Mouse (Mus musculus) midbrain, embryonic 12.5 days (tissue): ENCODE measurements around the gene Ssu2. TPM values are rescaled to one million over a fixed set of nuclear protein-coding genes. Genes with fewer than 3 reads are reported as not detected.

Experiments
- ATAC-seq: fragments of 200-750 bp; cut with Nextera tagmentation; 2 replicates; pipeline ENCODE4 v1.8.0; 2017; ENCODE audit warnings: low read depth, moderate TSS enrichment, moderate library complexity; ENCODE audit not compliant: low FRiP score
- H3K27ac ChIP-seq: fragments of 300-500 bp; sonication (generic); replicated peaks from 2 replicates; pipeline ENCODE4 v1.5.1; 2016; ENCODE audit warnings: mild to moderate bottlenecking
- H3K27me3 ChIP-seq: fragments of 300-500 bp; sonication (generic); 2 replicates; pipeline ENCODE4 v1.6.1; 2016; ENCODE audit warnings: mild to moderate bottlenecking
- H3K36me3 ChIP-seq: fragments of 300-500 bp; sonication (generic); 2 replicates; pipeline ENCODE4 v1.6.1; 2016
- H3K4me1 ChIP-seq: fragments of 300-500 bp; sonication (generic); 2 replicates; pipeline ENCODE4 v1.6.1; 2016
- H3K4me2 ChIP-seq: fragments of 300-500 bp; sonication (generic); replicated peaks from 2 replicates; pipeline ENCODE4 v1.6.1; 2016; ENCODE audit warnings: mild to moderate bottlenecking, moderate library complexity
- H3K4me3 ChIP-seq: fragments of 300-500 bp; sonication (generic); 2 replicates; pipeline ENCODE4 v1.5.1; 2016; ENCODE audit warnings: mild to moderate bottlenecking
- H3K9ac ChIP-seq: fragments of 300-500 bp; sonication (generic); replicated peaks from 2 replicates; pipeline ENCODE4 v1.6.1; 2016; ENCODE audit warnings: mild to moderate bottlenecking, moderate library complexity
- H3K9me3 ChIP-seq: fragments of 300-500 bp; sonication (generic); 2 replicates; pipeline ENCODE4 v1.6.1; 2016; ENCODE audit warnings: mild to moderate bottlenecking
- WGBS: fragments of 180-500 bp; shearing (Covaris S2); methylation state at CpG from one replicate; pipeline ENCODE4 v1.1.7; 2016; 5-methylcytosine and 5-hydroxymethylcytosine counted together
- polyA plus RNA-seq: library from polyadenylated mRNA; unstranded; fragments of >200 nt; fragmentation: Nextera tagmentation; extraction: Ambion mirVana; gene quantifications from 2 replicates; pipeline ENCODE4 v1.2.1, GENCODE M21; 2016

Gene Ssu2
- polyA plus RNA-seq, 1 experiment from 2014 or later, result 0.18 TPM

DNA sequence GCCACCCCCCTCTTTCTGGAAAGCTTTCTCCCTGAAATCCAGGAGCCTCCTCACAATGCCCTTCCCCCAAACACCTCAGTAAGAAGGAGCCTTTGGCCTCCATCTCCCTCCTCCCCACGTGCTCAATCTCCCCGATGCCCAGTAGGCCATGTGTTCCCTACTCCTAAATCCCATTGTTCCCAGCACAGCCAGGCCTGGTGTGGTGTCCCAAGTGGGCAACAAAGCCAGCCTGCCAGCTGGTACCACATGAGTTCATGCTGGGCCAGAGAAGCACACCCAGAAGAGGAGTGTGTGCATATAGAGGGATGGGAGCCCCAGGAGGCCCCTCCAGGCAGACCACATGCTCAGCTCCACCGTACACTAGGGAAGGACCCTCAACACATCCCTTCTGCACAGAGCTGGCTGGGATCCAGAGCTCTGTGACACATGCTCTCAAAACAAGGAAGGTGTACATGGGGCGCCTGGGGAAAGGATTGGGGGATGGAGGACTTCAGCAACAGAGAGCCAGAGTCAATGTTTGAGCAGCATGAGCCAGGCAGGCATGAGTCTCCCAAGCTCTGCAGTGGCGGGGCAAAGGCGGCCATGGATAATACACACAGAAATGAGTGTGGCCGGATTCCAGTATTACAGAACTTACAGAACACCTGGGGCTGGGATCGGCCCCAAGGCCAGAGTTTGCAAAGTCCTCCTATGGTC is 4.7 kb downstream of the Ssu2 start:
- Histone ChIP-seq H3K4me1 (no peaks in the 10 kb centered on the region), H3K9me3 (no peaks in the 10 kb centered on the region), H3K4me2 (no peak overlapping the region), H3K27ac (no peak overlapping the region), H3K27me3 (no peaks in the 10 kb centered on the region), H3K4me3 (no peak overlapping the region), H3K36me3 (no peaks in the 10 kb centered on the region), H3K9ac (no peak overlapping the region)
- 0 out of 2 replicates have a peak, but pooled peaks have one; percentile 38 for ATAC-seq
- WGBS, result 86% methylated on average over 8 of the region's 8 CpGs

DNA sequence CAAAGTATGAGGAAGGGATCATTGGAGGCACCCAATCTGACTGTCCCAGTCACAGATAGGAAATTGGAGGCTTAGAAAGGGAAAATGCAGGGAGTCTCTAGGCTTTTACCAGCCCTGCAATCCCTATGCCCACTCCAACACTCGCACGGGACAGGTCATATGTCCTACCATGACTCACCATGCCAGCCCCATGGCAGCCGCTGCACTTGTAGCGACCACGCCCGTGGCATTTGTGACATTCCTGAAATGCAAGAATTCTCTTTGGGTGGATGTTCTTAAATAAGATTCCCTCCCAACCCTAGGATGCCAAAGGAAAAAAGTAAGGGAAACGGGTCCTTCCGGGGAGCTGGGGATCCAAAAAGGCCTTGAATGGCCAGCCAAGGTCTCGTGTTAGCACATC is 8.8 kb downstream of the Ssu2 start:
- no peaks in the 10 kb centered on the region for H3K4me1 ChIP-seq
- 93% methylated on average over 9 of the region's 9 CpGs for WGBS

DNA sequence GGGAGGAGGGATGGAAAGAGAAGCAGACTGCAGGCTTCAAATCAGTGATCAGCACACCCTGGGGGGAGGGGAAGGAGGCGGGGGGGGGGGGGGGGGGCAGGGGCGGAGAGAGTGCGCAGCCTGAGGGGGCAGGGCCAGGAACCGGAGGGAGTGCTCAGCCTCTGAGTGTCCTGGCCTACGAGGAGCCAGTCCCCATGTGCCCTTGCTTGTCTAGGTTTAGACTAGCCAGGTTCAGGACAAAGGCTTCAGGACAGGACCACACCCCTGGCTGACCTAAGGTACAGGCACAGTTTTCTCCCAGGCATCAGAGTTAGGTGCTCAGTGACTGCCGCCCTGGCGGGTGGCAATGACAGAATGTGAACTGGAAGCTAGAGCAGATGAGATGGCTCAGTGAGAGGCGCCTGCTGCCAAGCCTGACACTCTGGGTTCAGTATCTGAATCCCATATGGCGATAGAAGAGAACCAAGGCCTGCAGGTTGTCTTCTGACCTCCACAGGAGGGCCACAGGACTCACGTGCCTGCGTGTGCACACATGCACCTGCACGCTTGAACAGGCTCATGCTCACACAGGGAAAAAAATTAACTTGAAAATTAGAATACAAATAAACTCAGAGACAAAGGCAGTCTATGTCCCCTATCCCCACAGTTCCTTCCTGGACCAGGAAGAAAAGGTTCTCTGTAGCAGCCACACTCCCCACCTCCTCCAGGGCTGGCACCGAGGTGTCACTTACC is 12.0 kb downstream of the Ssu2 start:
- no peak overlapping the region for H3K4me2 ChIP-seq
- no peaks in the 10 kb centered on the region for H3K9me3 ChIP-seq
- no peaks in the 10 kb centered on the region for H3K4me1 ChIP-seq
- H3K27me3 ChIP-seq, result no peaks in the 10 kb centered on the region
- H3K36me3 ChIP-seq, result no peaks in the 10 kb centered on the region
- H3K4me3 ChIP-seq, result no peak overlapping the region
- no peak overlapping the region for H3K27ac ChIP-seq
- ATAC-seq, result no peak
- WGBS, result 70% methylated on average over 10 of the region's 13 CpGs
- no peak overlapping the region for H3K9ac ChIP-seq

More for the DNA sequence above, 8.8 kb downstream of the Ssu2 start:
- Histone ChIP-seq H3K36me3 (no peaks in the 10 kb centered on the region), H3K4me2 (no peak overlapping the region), H3K9me3 (no peaks in the 10 kb centered on the region), H3K4me3 (no peak overlapping the region), H3K27me3 (no peaks in the 10 kb centered on the region), H3K9ac (no peak overlapping the region), H3K27ac (no peak overlapping the region)
- no peak for ATAC-seq

DNA sequence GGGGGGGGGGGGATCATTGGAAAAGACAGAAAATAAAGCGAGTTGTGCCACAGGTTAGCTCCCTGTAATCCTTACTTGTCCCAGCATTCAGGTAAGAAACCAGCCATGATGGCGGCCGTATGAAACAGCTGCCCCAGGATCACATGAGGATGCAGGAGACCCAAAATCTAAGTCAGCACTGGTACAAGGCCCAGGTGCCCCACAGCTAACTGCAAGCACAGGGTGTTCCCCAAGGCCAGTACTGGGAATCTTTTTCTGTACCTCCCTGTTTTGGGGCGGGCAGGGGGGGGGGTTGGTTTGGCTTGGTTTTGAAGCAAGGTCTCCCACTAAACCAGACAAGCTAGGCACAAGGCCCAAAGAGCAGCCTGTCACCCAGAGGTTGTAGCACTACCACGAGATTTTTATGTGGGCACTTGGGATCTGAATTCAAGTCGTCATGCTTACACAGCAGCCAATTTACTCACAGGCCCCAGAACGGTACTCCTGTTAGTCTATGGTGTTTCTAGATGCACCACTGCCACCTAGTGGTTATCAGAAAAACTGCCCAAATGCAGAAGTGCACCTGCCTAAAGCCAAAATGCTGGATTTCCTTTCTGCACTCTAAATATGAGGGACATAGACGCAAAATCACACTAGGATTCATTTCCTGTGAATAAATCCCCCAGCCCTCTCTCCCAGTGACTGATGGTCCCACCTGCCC is 13.8 kb downstream of the Ssu2 start:
- Histone ChIP-seq H3K27ac (no peak overlapping the region), H3K9me3 (no peaks in the 10 kb centered on the region), H3K4me1 (no peaks in the 10 kb centered on the region), H3K9ac (no peak overlapping the region), H3K27me3 (no peaks in the 10 kb centered on the region), H3K4me3 (no peak overlapping the region), H3K4me2 (no peak overlapping the region), H3K36me3 (no peaks in the 10 kb centered on the region)
- 46% methylated on average over 8 of the region's 8 CpGs for WGBS
- peak; percentile 72 for ATAC-seq

DNA sequence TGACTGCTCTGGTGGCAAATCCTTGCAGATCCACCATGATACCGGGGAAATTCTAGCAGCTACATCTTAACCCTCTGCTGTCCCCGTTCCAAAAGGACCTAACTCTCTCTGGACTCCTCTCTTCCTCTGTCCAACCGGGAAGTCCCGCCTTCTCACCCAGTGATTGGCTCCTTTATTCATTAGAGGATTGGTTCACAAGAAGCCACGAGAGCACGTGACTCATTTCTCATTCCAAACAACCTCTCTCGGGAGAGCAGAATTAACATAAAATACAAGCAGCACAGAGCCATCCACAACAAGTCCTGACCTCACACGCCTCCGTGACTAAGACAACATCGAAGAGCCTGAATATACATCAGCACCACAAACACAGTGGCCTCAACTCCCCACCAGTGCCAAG is 22.5 kb downstream of the Ssu2 start:
- H3K27me3 ChIP-seq, result no peaks in the 10 kb centered on the region
- H3K4me1 ChIP-seq, result no peaks in the 10 kb centered on the region
- H3K9me3 ChIP-seq, result no peaks in the 10 kb centered on the region
- H3K27ac ChIP-seq, result no peak overlapping the region
- no peak overlapping the region for H3K9ac ChIP-seq
- H3K36me3 ChIP-seq, result no peaks in the 10 kb centered on the region
- H3K4me3 ChIP-seq, result no peak overlapping the region
- no peak overlapping the region for H3K4me2 ChIP-seq
- ATAC-seq, result no peak
- 80% methylated on average over 10 of the region's 10 CpGs for WGBS

DNA sequence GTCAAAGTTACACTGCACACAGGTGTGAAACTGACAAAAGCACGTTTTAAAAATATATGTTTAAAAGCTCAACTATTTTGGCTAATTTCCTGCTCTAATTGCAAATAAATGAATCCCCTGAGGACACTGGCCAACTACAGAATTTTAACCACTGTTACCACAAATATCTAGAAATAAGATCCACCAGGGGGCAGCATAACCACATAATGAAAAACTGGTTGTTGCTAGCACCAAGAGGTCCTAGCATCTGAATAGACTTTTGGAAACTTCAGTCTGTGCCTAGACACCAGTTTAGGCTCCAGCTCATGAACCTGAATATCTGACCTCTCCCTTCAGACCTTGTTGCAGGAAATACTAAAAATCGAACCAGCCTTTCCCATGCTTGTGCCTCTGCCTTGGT is 23.2 kb downstream of the Ssu2 start:
- Histone ChIP-seq H3K9ac (no peak overlapping the region), H3K4me2 (no peak overlapping the region), H3K27me3 (no peaks in the 10 kb centered on the region), H3K4me1 (no peaks in the 10 kb centered on the region), H3K4me3 (no peak overlapping the region), H3K36me3 (no peaks in the 10 kb centered on the region), H3K9me3 (no peaks in the 10 kb centered on the region), H3K27ac (no peak overlapping the region)
- ATAC-seq, result no peak
- WGBS, result 49% methylated on average over 2 of the region's 2 CpGs

DNA sequence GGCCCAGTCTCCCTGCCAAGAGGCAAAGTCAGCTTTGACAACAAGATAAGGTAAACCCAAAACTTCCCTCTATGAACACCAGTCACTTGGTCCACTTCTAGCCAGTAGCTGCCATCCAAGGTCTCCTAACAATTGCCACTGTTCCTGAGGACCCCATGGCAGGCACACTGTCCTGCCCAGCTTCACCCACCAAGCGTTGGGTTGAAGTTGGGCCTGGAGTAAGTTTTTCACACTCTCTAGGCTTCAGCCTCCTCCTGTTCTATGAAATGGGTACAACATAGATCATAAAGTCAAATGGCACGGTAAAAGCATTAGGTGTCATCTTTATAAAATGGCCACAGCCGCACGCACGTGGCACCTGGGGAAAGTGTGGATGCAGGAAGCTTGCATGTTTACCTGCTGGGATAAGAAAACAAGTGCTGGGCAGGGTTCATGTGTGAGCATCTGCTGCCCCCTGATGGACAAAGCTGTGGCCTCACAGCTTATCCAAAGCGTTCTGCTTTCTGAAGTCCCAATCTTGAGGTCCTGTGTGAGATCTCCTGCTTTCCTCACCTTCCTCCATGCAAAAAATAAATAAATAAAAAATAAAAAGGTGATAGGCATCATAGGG is 25.4 kb downstream of the Ssu2 start:
- H3K36me3 ChIP-seq, result no peaks in the 10 kb centered on the region
- H3K4me1 ChIP-seq, result no peaks in the 10 kb centered on the region
- no peak overlapping the region for H3K4me3 ChIP-seq
- H3K9me3 ChIP-seq, result no peaks in the 10 kb centered on the region
- no peak overlapping the region for H3K4me2 ChIP-seq
- no peaks in the 10 kb centered on the region for H3K27me3 ChIP-seq
- H3K9ac ChIP-seq, result no peak overlapping the region
- H3K27ac ChIP-seq, result no peak overlapping the region
- WGBS, result 46% methylated on average over 6 of the region's 6 CpGs
- peak; percentile 39; the same call in 1 of the 2 replicates for ATAC-seq

DNA sequence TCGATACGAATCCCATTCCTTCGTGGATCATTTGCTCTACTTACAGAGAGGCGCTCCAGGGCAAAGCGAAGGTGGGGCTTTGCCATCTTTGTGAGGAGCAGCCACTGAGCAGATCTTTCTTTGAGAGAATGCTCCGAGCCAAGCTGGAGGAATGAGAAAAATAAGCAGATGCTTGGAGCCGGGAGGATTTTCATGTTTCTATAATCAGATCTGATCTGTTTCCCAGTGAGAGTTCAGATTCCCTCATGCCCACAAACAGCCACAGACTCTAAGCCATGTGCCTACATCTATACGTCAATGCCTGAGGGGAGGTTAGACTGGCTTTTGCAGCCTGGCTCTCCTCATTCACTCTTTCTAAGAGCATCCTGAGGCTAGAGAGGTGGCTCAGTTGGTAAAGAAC is 27.1 kb downstream of the Ssu2 start:
- H3K4me1 ChIP-seq, result no peaks in the 10 kb centered on the region
- no peaks in the 10 kb centered on the region for H3K9me3 ChIP-seq
- H3K36me3 ChIP-seq, result no peaks in the 10 kb centered on the region
- H3K4me3 ChIP-seq, result no peak overlapping the region
- WGBS, result 78% methylated on average over 8 of the region's 8 CpGs
- H3K9ac ChIP-seq, result no peak overlapping the region
- H3K27me3 ChIP-seq, result no peaks in the 10 kb centered on the region
- no peak overlapping the region for H3K4me2 ChIP-seq
- ATAC-seq, result no peak
- H3K27ac ChIP-seq, result no peak overlapping the region

DNA sequence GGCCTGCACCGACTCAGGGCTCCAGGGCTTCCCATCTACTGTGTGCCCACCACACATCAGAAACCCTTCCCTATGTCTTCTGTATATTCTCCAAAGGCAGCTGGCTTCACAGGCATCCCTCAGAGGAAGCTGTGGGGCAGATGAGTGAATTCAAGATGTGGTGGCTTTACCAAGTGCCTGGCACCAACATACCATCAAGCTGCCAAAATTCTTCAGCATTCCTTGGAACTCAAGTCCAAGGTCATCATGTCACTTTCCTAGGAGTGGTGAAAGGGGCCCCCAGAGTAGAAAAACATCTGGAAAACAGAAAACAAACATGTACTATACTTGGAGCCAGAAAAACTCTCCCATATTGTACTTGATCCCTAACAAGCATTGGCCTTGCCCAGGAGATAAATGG is 28.5 kb downstream of the Ssu2 start:
- ATAC-seq, result no peak
- H3K9ac ChIP-seq, result no peak overlapping the region
- H3K9me3 ChIP-seq, result no peaks in the 10 kb centered on the region
- H3K27ac ChIP-seq, result no peak overlapping the region
- H3K4me1 ChIP-seq, result no peaks in the 10 kb centered on the region
- H3K36me3 ChIP-seq, result no peaks in the 10 kb centered on the region
- no peaks in the 10 kb centered on the region for H3K27me3 ChIP-seq
- no peak overlapping the region for H3K4me3 ChIP-seq
- WGBS, result 86% methylated on average over 1 of the region's 1 CpGs
- H3K4me2 ChIP-seq, result no peak overlapping the region

DNA sequence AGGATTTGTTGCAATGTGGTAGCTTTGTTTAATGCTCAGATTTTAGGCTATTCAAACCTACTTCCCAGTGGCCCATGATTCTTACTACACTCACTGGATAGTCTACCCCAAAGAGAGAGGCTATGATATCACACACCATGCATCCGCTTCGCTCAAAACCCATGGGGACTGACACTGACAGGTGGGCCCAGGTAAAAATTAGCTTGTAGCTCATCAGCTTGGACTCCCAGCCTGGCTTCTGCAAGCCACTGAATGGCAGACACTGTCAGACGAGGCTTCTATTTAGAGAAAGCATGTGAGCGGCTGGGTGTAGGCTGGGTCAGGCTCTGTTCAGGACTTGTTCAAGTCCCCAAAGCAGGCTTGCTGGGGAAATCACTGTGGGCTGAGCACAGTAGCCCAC is 37.4 kb downstream of the Ssu2 start:
- Histone ChIP-seq H3K36me3 (no peaks in the 10 kb centered on the region), H3K27me3 (no peaks in the 10 kb centered on the region), H3K27ac (no peak overlapping the region), H3K9me3 (no peaks in the 10 kb centered on the region), H3K4me2 (no peak overlapping the region), H3K4me1 (no peaks in the 10 kb centered on the region), H3K9ac (no peak overlapping the region), H3K4me3 (no peak overlapping the region)
- WGBS, result 93% methylated on average over 4 of the region's 4 CpGs
- ATAC-seq, result no peak

DNA sequence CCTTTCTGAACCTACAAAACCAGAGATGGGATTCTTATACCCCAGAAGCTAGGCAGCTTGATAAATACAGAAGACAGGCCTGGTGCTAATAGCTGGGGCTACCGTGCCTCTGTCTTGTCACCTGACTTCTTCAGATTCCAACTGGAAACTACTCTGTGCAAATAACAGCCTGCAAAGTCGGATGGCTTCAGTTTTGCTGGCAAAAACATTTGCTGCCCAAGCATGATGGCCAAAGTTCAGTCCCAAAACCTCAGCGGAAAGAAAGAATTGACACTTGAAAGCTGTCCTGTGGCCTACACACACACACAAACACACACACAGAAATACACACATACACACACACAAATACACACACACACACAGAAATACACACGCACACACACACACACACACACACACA is 48.8 kb downstream of the Ssu2 start:
- ATAC-seq, result no peak
- 90% methylated on average over 4 of the region's 4 CpGs for WGBS
- Histone ChIP-seq H3K4me3 (no peak overlapping the region), H3K27me3 (no peaks in the 10 kb centered on the region), H3K9me3 (no peaks in the 10 kb centered on the region), H3K9ac (no peak overlapping the region), H3K36me3 (no peaks in the 10 kb centered on the region), H3K4me2 (no peak overlapping the region), H3K4me1 (no peaks in the 10 kb centered on the region), H3K27ac (no peak overlapping the region)

DNA sequence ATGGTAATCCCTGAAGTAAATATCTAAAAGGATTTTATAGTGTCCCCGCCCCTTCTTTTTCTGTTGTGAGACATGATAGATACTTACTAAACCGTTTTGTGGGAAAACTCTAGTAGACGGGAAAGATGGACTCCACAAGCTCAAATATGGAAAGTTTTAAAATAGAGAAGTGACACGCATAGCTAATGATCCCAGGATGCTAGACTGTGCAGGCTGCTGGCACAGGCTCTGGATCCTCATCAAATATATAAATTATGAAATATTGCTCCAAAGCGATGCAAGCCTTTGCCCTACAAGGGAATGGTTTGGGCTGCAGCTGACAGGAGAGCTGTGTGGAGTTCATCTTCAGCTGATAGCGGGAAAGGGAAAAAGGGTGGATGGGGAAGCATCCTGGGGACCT is 50.2 kb downstream of the Ssu2 start:
- Histone ChIP-seq H3K4me1 (no peaks in the 10 kb centered on the region), H3K9ac (no peak overlapping the region), H3K4me3 (no peak overlapping the region), H3K4me2 (no peak overlapping the region), H3K9me3 (no peaks in the 10 kb centered on the region), H3K36me3 (no peaks in the 10 kb centered on the region), H3K27me3 (no peaks in the 10 kb centered on the region), H3K27ac (no peak overlapping the region)
- no peak for ATAC-seq
- WGBS, result 84% methylated on average over 6 of the region's 6 CpGs
